Mouse (Mus musculus) retina, postnatal 1 day (tissue): ENCODE data around the gene Aip.
"Not testable (repeated sequence)": the region's sequence is repeated elsewhere in the genome, so short reads cannot be mapped to it uniquely, and the experiment has no call there.

Experiments
- DNase-seq: peaks from one replicate; pipeline ENCODE4 v3.0.0-alpha.2; 2012

Gene Aip

GRCm38 (mm10) chr19:4087090-4087489 lies 38.6 kb downstream of the Aip start:
- DNase-seq: no peak

GRCm38 (mm10) chr19:4086156-4086555 lies 39.5 kb downstream of the Aip start:
- no peak for DNase-seq

- no peak for DNase-seq
Measured at GRCm38 (mm10) chr19:4084984-4085383, 40.7 kb downstream of the Aip start.

- DNase-seq: peak; percentile 40
Measured at GRCm38 (mm10) chr19:4083826-4084225, 41.8 kb downstream of the Aip start.

GRCm38 (mm10) chr19:4083316-4083715 lies 42.3 kb downstream of the Aip start:
- DNase-seq: peak; percentile 26

GRCm38 (mm10) chr19:4082219-4082965 lies 43.3 kb downstream of the Aip start:
- DNase-seq: no peak

GRCm38 (mm10) chr19:4081394-4081793 lies 44.3 kb downstream of the Aip start, which contains the start of gene Cabp2:
Gene Cabp2, plus strand, starts transcription at chr19:4081578.
- DNase-seq: peak; percentile 35

GRCm38 (mm10) chr19:4080511-4081009 lies 45.1 kb downstream of the Aip start:
- DNase-seq: no peak

GRCm38 (mm10) chr19:4079594-4079993 lies 46.1 kb downstream of the Aip start:
- DNase-seq: no peak

- no peak for DNase-seq
Measured at GRCm38 (mm10) chr19:4075531-4075930, 50.1 kb downstream of the Aip start.

GRCm38 (mm10) chr19:4072706-4073424 lies 52.8 kb downstream of the Aip start:
- DNase-seq: no peak

GRCm38 (mm10) chr19:4071406-4071805 lies 54.3 kb downstream of the Aip start:
- no peak for DNase-seq

GRCm38 (mm10) chr19:4070756-4071155 lies 54.9 kb downstream of the Aip start:
- no peak for DNase-seq

- DNase-seq: no peak
Measured at GRCm38 (mm10) chr19:4070311-4070710, 55.3 kb downstream of the Aip start.

- no peak for DNase-seq
Measured at GRCm38 (mm10) chr19:4068717-4069410, 56.8 kb downstream of the Aip start.

GRCm38 (mm10) chr19:4068242-4068641 lies 57.4 kb downstream of the Aip start:
- not testable (repeated sequence) for DNase-seq

- no peak for DNase-seq
Measured at GRCm38 (mm10) chr19:4066877-4067276, 58.8 kb downstream of the Aip start.

GRCm38 (mm10) chr19:4066280-4066679 lies 59.4 kb downstream of the Aip start:
- DNase-seq: no peak

GRCm38 (mm10) chr19:4064501-4064900 lies 61.2 kb downstream of the Aip start:
- DNase-seq: not testable (repeated sequence)
